Mouse (Mus musculus): ENCODE measurements around the gene Brd1.
A peak's percentile ranks its signal among the peaks of the same experiment; 100 is the strongest.
"Not testable (repeated sequence)": the region's sequence is repeated elsewhere in the genome, so short reads cannot be mapped to it uniquely, and the experiment has no call there.

Gene Brd1

DNA sequence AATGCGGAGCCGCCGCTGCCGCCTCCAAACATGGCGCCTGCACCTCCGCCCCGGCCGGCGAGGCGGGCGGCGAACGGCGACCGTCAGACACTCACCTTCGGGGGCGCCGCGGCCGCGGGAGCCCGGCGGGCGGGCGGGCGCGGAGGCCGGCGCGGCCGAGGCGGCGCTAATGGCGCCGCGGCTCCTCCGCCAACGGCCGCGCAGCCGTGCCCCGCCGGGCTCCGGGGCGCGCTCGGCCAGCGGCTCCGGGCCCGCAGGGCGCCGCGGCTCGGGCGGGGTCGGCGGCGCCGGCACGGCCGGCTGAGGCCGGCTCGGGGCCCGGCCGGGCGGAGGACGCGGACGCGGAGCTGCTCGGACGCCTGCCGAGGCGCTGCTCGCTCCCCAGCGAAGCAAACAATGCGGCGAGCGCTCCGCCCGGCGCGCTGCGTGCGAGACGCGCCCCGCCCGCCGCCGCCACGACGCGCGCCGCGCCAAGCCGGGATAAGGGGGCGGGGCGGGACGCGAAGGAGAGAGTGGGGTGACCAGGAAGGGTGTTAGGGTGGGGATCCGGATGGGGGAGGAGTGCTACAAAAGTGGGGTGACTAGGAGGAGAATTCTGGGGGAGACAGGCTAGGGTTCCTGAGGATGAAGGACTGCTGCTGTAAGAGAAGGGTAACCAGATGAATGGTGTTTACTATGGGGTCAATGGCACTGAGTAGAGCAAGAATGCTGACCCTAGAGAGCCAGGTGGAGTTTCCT lies at the start of gene Brd1:
TSS of gene Brd1 (minus strand) at position 400 of the 738 bp plus-strand sequence.
- no peak for DNase-seq (ENCODE audit: low read depth)

GRCm38 (mm10) chr15:88774630-88775029 lies 40.6 kb upstream of the Brd1 start:
- DNase-seq (ENCODE audit: low read depth), result not testable (repeated sequence)

DNA sequence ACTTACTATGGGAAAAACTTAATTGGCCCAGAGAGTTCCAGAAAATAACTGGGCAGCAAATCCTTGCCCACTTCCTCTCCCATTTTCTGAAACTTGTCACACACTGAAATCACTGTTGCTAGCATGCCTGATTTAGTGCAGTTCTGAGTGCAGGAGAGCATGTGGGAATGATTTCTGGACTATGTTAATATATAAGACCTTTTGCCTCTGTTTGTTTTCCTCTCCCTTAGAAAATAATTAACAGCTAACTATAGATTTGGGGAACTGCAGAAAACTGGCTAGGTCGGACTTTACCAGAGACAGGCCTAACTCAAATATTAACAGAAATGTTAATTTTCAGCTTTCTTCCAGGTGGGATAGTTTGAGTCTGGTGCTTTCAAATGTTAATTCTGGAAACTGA lies 34.5 kb upstream of the Brd1 start:
- DNase-seq (ENCODE audit: low read depth), result no peak

- not testable (repeated sequence) for DNase-seq (ENCODE audit: low read depth)
These were observed 32.1 kb upstream of the Brd1 start for GRCm38 (mm10) chr15:88766139-88766538.

DNA sequence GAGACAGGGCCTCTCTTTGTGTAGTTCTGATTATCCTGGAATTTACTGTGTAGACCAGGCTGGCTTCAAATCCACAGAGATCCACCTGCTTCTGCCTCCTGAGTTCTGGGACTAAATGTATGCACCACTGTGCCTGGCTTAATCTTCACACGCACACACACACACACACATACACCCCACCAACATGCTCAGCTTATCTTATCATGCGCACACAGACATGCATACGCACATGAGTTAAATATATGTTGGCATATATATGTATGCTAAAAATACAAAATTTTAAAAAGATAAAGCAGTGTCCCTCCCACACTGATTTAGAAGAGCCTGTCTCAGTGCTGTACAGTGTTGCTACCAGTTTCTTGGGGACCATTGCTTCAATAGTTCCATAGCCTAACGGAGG lies 27.5 kb upstream of the Brd1 start:
- DNase-seq (ENCODE audit: low read depth), result peak; percentile 52

DNA sequence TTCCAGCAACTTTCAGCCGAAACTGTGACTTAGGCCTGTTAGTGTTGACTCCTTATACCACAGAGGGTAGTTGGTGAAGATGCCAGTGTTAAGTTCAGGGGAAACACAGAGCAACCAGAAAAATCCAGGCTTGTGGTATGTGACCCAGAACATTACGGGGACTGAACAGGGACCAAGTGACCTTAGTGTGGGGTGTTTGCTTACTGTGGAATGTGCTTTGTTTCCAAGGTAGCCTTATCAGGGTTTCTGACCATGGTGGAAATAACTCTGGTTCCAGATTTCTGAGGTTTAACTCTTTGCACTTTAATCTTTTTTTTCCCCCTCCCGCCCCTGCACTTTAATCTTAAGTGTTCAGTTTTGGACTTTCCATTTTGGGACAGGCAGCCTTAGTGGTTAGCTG lies 24.0 kb upstream of the Brd1 start:
- DNase-seq (ENCODE audit: low read depth), result no peak

GRCm38 (mm10) chr15:88755761-88756160 lies 21.7 kb upstream of the Brd1 start:
- no peak for DNase-seq (ENCODE audit: low read depth)

DNA sequence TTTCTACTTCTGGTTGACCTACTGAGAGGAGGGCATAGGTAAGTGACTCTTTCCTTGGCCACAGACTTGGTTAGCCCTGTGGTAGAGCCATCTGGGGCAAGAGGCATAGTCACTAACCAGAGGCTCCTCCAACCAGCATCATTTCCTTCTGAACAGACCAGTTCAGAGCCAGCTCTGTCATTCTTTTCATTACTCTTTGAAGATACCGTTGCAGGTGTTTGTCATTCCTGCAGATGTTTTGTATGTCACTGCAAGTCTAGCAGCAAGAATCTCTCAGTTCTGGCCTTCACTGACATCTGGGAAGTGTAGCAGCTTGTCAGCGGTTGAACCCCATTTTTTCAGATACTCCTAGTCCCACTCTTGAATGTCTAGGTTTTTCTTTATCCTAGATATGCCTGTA lies 20.9 kb upstream of the Brd1 start:
- DNase-seq (ENCODE audit: low read depth), result no peak

DNA sequence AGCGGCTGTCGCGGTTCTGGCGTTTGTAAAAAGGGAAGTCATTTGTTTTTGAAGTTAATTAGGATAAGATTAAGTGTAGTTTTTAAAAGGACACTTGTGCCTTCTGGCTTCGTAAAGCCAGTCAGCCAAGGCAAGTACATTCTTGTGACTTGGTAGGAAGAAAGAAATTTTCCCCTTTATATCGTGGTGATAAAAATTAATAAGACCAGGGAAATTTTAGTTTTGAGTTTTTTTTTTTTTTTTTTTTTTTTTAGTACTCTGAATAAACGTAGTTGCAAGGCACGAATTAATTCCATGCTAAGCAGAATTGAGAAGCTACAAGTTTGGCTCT lies 18.3 kb upstream of the Brd1 start:
- no peak for DNase-seq (ENCODE audit: low read depth)

DNA sequence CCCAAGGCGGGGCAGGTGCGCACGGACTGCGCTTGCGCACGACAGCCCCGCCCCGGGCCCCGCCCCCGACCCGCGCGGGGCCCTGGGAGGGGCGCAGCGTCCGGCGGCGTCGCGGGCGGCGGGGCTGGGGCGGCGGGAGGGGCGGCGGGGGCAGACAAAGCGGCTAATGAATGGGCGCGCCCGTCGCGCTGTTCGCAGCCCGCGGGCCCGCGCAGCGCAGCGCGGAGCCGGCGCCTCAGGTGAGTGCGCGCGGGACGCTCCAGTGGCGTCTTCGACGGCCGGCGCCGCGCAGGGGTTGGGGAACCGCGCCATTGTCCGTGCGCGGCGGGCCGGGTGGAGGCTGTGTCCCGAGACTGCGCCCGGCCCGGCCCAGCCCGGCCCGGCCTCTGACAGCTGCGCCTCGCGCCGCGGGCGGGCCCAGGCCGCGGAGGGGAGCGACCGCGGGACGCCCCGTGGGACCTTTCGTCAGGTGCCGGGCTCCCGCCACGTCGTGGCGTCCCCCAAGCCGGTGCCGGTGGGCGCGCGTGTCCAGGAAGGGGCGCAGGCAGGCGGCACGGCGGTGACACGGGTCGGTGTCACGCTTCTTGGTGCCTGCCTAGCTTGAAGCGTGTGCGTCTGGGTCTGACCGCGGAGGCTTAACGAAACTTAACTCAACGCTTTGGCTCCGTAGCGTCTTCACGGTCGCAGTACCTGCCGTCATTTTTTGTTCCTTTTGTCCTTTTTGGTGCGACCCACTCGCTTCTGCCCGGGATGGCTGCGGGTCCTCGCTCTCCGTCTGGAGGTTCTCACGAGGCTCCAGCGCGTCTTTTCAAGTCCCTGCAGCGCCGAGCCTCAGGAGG lies 17.8 kb upstream of the Brd1 start, which contains the start of gene Zbed4:
TSS of gene Zbed4 (plus strand) at position 97 of the 839 bp plus-strand sequence.
- DNase-seq (ENCODE audit: low read depth), result no peak

GRCm38 (mm10) chr15:88750677-88751563 lies 16.9 kb upstream of the Brd1 start:
- peak; percentile 98 for DNase-seq (ENCODE audit: low read depth)

GRCm38 (mm10) chr15:88750032-88750431 lies 16.0 kb upstream of the Brd1 start:
- DNase-seq (ENCODE audit: low read depth), result no peak

DNA sequence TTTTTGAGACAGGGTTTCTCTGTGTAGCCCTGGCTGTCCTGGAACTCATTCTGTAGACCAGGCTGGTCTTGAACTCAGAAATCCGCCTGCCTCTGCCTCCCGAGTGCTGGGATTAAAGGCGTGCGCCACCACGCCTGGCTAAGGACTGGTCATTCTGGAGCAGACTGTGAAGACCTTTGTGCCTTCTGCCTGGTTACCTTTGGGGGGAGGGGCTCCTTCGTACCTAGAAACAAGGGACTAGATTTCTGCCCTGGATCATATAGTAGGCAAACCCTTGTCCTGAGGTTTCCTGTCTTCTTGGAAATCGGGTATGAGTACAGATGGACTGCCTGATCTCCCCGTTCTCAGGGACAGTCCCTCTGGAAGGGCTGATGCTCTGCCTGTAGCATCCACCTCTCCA lies 15.6 kb upstream of the Brd1 start:
- not testable (repeated sequence) for DNase-seq (ENCODE audit: low read depth)

DNA sequence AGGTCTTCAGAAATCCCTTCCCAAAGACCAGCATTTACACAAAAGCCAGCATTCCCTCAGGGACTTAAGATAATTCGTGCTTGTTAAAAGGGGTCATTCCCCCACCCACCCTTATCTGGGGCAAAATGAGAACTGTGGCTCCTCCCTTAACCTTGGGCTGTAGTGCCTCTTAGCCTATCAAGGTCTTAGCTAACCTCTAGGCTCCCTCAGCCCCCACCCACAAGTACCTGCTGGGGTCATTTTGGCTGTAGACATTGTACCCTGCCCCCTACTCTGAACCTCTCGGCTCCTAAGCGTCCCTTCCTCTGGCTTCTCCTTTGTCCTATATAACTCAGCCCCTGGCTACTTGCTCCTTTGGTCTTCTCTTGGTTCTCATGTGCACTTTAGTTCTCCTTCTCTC lies 11.9 kb upstream of the Brd1 start:
- no peak for DNase-seq (ENCODE audit: low read depth)

- no peak for DNase-seq (ENCODE audit: low read depth)
These were observed 11.3 kb upstream of the Brd1 start for GRCm38 (mm10) chr15:88745347-88745746.

DNA sequence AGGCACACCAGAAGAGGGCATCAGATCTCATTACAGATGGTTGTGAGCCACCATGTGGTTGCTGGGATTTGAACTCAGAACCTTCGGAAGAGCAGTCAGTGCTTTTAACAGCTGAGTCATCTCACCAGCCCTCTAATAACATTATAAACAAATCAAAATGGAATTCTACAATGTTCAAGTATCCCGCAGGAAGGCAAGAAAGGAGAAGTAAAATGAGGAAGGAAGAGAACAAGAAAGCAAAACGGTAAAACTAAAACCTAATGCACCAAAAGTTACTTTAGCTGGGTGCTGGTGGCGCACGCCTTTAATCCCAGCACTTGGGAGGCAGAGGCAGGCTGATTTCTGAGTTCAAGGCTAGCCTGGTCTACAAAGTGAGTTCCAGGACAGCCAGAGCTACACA lies 9.3 kb upstream of the Brd1 start:
- not testable (repeated sequence) for DNase-seq (ENCODE audit: low read depth)

DNA sequence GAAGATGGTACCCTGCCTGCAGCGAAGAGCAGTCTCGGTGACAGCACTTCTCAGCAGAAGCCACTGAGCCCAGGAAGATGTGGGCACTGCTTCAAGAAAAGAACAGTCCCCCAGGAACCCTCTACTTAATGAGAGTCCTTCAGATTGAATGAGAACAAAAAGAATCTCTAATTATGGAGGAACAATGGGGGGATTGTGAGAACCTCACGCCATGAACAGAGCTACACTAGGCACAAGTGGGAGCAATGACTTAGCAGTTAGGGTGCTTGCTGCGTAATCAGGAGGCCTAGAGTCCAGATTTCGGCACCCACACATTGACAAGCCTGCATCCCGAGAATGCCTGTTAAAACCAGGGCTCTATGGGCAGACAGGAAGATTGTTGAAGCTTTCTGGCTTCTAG lies 7.3 kb upstream of the Brd1 start:
- no peak for DNase-seq (ENCODE audit: low read depth)

DNA sequence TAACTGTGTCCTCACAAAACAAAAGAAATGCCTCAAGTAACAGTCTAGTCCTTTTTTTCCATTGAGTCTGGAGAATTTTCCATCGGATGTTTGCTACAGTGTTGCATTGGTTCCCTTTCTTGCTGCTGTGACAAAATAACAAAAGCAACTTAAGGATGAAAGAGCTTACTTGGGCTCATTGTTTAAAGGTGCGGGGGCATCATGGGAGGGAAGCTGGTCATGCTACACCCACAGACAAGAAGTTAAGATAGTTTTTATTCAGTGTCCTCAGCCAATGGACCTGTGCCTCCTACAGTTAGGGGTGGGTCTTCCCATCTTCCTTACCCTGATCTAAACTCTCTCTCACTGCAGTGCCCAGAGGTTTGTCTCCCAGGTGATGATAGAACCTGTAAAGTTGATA lies 4.4 kb upstream of the Brd1 start:
- DNase-seq (ENCODE audit: low read depth), result no peak

GRCm38 (mm10) chr15:88736166-88736565 lies 2.1 kb upstream of the Brd1 start:
- DNase-seq (ENCODE audit: low read depth), result no peak

GRCm38 (mm10) chr15:88733041-88733751 lies 837 bp downstream of the Brd1 start:
- DNase-seq (ENCODE audit: low read depth), result no peak

- no peak for DNase-seq (ENCODE audit: low read depth)
These were observed 1.5 kb downstream of the Brd1 start for GRCm38 (mm10) chr15:88732405-88733020.
